Mouse (Mus musculus): Measurements from ENCODE around the gene Nrxn3.

GRCm38 (mm10) chr12:88860397-88860796 lies 137.7 kb downstream of the Nrxn3 start:
- no peak for TF ChIP-seq CTCF (IDR thresholded peaks at IDR 0.05; ENCODE audit: borderline replicate concordance, control insufficient read depth, extremely low read depth, insufficient read depth, low read length, poor library complexity)
- no peak for TF ChIP-seq POLR2A (IDR thresholded peaks at IDR 0.05; ENCODE audit: control insufficient read depth, extremely low read depth, insufficient read depth, low read length, poor library complexity)

Data from thymus, adult 2 months (tissue).